Mouse (Mus musculus) small intestine, adult 2 months (tissue): Measurements from ENCODE around the gene Ngdn. TPM values are rescaled to one million over a fixed set of nuclear protein-coding genes. Genes with fewer than 3 reads are reported as not detected.
"Not testable (repeated sequence)": the region's sequence is repeated elsewhere in the genome, so short reads cannot be mapped to it uniquely, and the experiment has no call there.

ENCODE experiments used
- H3K27ac ChIP-seq: fragments of 200-500 bp; 2 replicates; pipeline ENCODE4 v1.5.1; 2012; ENCODE audit warnings: low read depth, low read length, control low read depth, inconsistent platforms; ENCODE audit not compliant: insufficient read depth
- H3K27me3 ChIP-seq: fragments of 200-500 bp; 2 replicates; pipeline ENCODE4 v1.6.1; 2012; ENCODE audit warnings: mild to moderate bottlenecking, moderate library complexity, low read length, inconsistent platforms; ENCODE audit not compliant: control insufficient read depth, insufficient read depth
- H3K36me3 ChIP-seq: fragments of 200-500 bp; 2 replicates; pipeline ENCODE4 v1.6.1; 2012; ENCODE audit warnings: mild to moderate bottlenecking, low read length, control low read depth, inconsistent platforms; ENCODE audit not compliant: control insufficient read depth, insufficient read depth
- H3K4me1 ChIP-seq: fragments of 200-500 bp; 2 replicates; pipeline ENCODE4 v1.6.1; 2012; ENCODE audit warnings: low read length, inconsistent platforms, mixed read lengths; ENCODE audit not compliant: control insufficient read depth, insufficient read depth, insufficient read length
- H3K4me3 ChIP-seq: fragments of 200-500 bp; 2 replicates; pipeline ENCODE4 v1.5.1; 2012; ENCODE audit warnings: low read depth, mild to moderate bottlenecking, control low read depth, inconsistent platforms, low read length, moderate library complexity
- CTCF ChIP-seq: fragments of 200-500 bp; IDR thresholded peaks from 2 replicates; pipeline ENCODE4 v1.5.1; 2012; ENCODE audit warnings: low read depth, mild to moderate bottlenecking, control low read depth, inconsistent platforms, low read length, moderate library complexity, mixed read lengths; ENCODE audit not compliant: insufficient replicate concordance, insufficient read length; ENCODE audit errors: extremely low read depth
- POLR2A ChIP-seq: fragments of 200-500 bp; IDR thresholded peaks from 2 replicates; pipeline ENCODE4 v1.6.1; 2012; ENCODE audit warnings: low read depth, mild to moderate bottlenecking, control low read depth, inconsistent platforms, low read length, moderate library complexity
- WGBS: fragments of 180-500 bp; shearing (Covaris S2); methylation state at CpG from one replicate; pipeline ENCODE4 v1.1.7; 2018; 5-methylcytosine and 5-hydroxymethylcytosine counted together
- polyA plus RNA-seq: library from polyadenylated mRNA; depleted of rRNA; stranded (reverse); fragments of >200 nt; gene quantifications from 2 replicates; pipeline ENCODE4 v1.2.3, GENCODE M21; 2012

Gene Ngdn
- polyA plus RNA-seq, 1 experiment = 8.4 TPM

GRCm38 (mm10) chr14:54976633-54977032, 38.6 kb upstream of the Ngdn start, which contains the start of gene Gm17428:
Gene Gm17428, plus strand, starts transcription at chr14:54976933.
- H3K4me1 ChIP-seq = no peaks in the 10 kb centered on the region
- no peak within 1 kb of the TSS for H3K4me3 ChIP-seq
- H3K27me3 ChIP-seq = no peaks in the 10 kb centered on the region
- WGBS = 64% methylated on average over 1 of the region's 1 CpGs
- H3K36me3 ChIP-seq = no peaks in the 10 kb centered on the region
- TF ChIP-seq CTCF (no peak), POLR2A (no peak)
- no peak within 1 kb of the TSS for H3K27ac ChIP-seq

DNA sequence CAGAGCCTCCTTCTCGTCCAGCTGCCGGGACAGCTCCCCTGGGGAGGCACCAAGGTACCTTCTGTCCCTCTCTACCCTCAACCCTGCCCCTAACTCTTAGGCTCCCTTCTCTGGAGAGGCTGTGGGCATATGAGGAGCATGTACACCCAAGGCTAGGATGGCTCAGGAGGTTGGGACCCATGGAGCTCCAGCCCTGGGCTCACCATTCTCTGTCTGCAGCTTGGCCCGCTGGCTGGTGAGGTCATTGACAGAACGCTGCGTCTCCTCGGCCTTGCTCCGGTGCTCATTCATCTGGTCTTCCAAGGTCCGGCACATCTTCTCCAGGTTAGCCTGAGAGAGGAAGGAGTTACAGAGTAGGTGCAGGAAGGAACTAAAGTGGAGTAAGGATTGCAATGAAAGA, 36.6 kb upstream of the Ngdn start:
- Histone ChIP-seq H3K4me1 (no peaks in the 10 kb centered on the region), H3K27me3 (no peaks in the 10 kb centered on the region), H3K36me3 (no peaks in the 10 kb centered on the region), H3K4me3 (no peak overlapping the region), H3K27ac (no peak overlapping the region)
- 89% methylated on average over 8 of the region's 8 CpGs for WGBS
- TF ChIP-seq CTCF = no peak
- TF ChIP-seq POLR2A = no peak

DNA sequence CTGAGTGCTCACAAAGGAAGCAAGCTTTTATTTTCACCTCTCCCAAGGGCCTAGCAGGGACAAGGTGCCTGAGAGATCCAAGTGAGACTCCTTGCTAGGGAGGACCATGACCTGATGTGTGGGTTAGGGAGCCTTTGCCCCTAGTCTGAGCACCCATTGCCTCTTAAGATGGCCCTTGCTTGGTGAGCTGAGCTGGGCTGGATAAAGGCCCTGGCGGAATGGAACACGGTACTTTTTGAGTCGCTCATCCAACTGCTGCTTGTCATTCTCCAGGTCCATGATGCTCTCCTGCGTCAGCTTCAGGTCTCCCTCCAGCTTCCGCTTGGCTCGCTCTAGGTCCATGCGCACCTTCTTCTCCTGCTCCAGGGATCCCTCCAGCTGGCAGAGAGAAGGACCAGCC, 33.3 kb upstream of the Ngdn start:
- Histone ChIP-seq H3K27me3 (no peaks in the 10 kb centered on the region), H3K27ac (no peak overlapping the region), H3K4me1 (no peaks in the 10 kb centered on the region), H3K36me3 (no peaks in the 10 kb centered on the region), H3K4me3 (no peak overlapping the region)
- TF ChIP-seq POLR2A (no peak), CTCF (no peak)
- WGBS = 94% methylated on average over 7 of the region's 7 CpGs

DNA sequence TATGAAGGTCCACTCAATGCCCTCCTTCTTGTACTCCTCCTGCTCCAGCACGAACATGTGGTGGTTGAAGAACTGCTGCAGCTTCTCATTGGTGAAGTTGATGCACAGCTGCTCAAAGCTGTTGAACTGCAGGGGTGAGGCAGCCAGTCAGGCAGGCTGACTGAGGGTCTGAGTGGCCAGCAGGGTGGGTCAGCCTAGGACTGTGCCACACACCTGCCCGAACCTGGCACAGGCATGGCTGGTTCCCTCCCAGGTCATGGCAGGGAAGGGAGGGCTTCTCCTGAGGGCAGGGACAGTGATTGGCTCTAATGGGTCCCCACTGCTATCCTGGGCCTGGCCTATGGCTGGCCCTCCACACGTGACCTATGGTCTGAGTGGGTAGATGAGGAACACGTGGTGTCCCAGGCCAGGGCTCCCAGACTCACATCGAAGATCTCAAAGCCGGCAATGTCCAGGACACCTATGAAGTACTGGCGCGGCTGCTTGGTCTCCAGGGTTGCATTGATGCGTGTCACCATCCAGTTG, 26.8 kb upstream of the Ngdn start:
- H3K27me3 ChIP-seq, H3K36me3 ChIP-seq: not testable (repeated sequence)
- 81% methylated on average over 9 of the region's 9 CpGs for WGBS

GRCm38 (mm10) chr14:54988882-54989281, 26.4 kb upstream of the Ngdn start:
- no peaks in the 10 kb centered on the region for H3K4me1 ChIP-seq
- H3K27ac ChIP-seq = no peak overlapping the region
- 85% methylated on average over 13 of the region's 13 CpGs for WGBS
- H3K27me3 ChIP-seq = no peaks in the 10 kb centered on the region
- TF ChIP-seq POLR2A (no peak), CTCF (no peak)
- no peaks in the 10 kb centered on the region for H3K36me3 ChIP-seq
- H3K4me3 ChIP-seq = no peak overlapping the region

More for the DNA sequence above, 26.8 kb upstream of the Ngdn start:
- H3K27ac ChIP-seq, H3K4me1 ChIP-seq, H3K4me3 ChIP-seq: not testable (repeated sequence)

DNA sequence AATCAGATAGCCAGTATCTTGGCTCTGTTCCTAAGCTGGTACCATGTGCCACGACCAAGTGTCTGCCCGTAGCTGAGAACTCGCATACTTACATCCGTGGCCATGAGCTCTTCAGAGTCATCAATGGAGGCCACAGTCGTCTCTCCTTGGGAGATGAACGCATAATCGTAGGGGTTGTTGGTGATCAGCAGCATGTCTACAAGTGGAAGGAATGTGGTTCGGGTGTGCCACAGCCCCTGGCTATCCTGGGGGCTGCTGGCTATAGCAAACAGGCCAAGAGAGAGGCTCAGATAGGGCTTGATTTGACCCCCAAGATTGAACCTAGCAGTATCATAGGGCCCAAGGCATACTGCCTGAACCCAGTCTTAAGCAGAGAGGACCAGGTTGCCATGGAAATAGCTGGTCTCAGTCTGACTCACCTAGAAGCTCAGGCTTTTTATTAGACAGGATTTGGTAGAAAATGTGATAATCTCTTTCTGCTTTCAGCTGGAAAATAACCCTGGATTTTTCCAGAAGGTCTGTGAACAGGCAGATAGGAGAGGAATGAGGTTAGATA, 25.3 kb upstream of the Ngdn start:
- Histone ChIP-seq H3K4me1 (no peaks in the 10 kb centered on the region), H3K27ac (no peak overlapping the region), H3K27me3 (no peaks in the 10 kb centered on the region), H3K4me3 (no peak overlapping the region), H3K36me3 (no peaks in the 10 kb centered on the region)
- WGBS = 74% methylated on average over 8 of the region's 8 CpGs
- TF ChIP-seq POLR2A (no peak), CTCF (no peak)

GRCm38 (mm10) chr14:54992196-54992595, 23.1 kb upstream of the Ngdn start:
- no peaks in the 10 kb centered on the region for H3K36me3 ChIP-seq
- H3K27me3 ChIP-seq = no peaks in the 10 kb centered on the region
- no peak overlapping the region for H3K27ac ChIP-seq
- H3K4me1 ChIP-seq = no peaks in the 10 kb centered on the region
- H3K4me3 ChIP-seq = no peak overlapping the region
- 91% methylated on average over 10 of the region's 10 CpGs for WGBS
- TF ChIP-seq CTCF (no peak), POLR2A (no peak)

DNA sequence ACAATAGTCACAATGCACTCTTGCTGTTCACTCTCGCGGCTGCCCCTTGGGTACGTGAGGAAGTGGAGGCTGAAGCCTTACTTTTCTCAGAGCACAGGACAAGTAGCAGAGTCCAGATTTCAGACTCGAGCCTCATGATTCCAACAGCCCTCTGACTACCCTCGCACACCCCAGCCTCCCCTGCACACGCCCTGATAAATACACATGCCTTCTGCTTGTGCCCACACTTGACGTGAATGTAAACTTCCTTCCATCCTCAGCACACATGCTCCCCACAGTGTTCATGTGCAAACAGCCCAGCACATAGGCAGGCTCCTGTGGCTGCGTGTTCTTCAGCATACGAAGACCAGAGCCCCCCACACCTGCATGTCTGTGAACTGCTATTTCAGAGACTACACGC, 21.6 kb upstream of the Ngdn start:
- WGBS = 34% methylated on average over 10 of the region's 10 CpGs
- H3K4me1 ChIP-seq = no peaks in the 10 kb centered on the region
- H3K36me3 ChIP-seq = no peaks in the 10 kb centered on the region
- TF ChIP-seq POLR2A (no peak), CTCF (no peak)
- H3K27ac ChIP-seq = no peak overlapping the region
- no peaks in the 10 kb centered on the region for H3K27me3 ChIP-seq
- H3K4me3 ChIP-seq = no peak overlapping the region
